Mouse (Mus musculus): ENCODE measurements around the gene Wipf3. TPM values are rescaled to one million over a fixed set of nuclear protein-coding genes. Genes with fewer than 3 reads are reported as not detected.

Gene Wipf3
- 0.60 and 2.5 TPM in 2 replicates for polyA plus RNA-seq (2012; rRNA removed; ENCODE audit: low replicate concordance)

DNA sequence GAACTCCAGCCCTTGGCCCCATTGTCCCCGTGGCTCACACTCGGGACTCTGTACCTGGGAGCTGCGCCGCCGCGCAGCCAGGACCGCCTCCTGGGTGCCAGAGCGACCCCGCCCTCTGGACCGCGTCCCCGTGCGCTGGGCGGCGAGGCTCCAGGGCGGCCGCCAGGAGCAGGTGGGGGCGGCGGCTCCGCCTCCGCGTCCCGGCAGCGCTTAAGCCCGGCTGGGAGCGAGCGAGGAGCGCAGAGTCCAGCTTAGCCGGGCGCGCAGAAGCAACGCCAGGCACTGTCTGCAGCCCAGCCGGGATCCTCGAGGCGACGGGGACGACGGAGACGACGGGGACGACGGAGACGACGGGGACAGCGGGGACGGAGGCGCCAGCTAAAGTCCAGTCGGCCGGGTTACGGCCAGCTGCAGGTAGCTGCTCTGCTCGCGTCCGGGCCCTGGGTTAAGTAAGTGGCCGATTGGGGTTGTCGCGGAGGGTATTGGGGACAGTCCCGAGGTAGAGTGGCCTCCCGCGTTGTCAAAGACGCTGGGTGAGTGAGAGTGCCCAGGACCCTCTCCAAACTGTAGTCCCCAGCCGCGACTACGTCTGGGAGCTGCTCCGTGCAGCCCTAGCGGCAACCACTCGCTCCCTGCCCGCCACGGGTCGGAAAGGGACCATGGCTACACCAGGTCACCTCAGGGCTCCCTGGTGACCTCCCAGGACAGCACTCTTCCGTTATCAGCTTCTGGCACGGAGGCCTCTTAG lies at the start of gene Wipf3:
Gene Wipf3, plus strand, starts transcription at position 157 of the 748 bp plus-strand sequence.

Other genes with a start within 250 kb of the Wipf3 start
- 0.40 and 2.8 TPM in 2 replicates for gene Prr15, start 103.8 kb upstream of the Wipf3 start, polyA plus RNA-seq (2012; rRNA removed; ENCODE audit: low replicate concordance)
- gene Scrn1, start 136.9 kb downstream of the Wipf3 start, polyA plus RNA-seq (2012; rRNA removed; ENCODE audit: low replicate concordance): 6.4 and 16.2 TPM in 2 replicates
- gene Plekha8, start 165.5 kb downstream of the Wipf3 start, polyA plus RNA-seq (2012; rRNA removed; ENCODE audit: low replicate concordance): 3.4 and 9.0 TPM in 2 replicates
- gene Fkbp14, start 167.7 kb downstream of the Wipf3 start, polyA plus RNA-seq (2012; rRNA removed; ENCODE audit: low replicate concordance): 10.7 and 20.9 TPM in 2 replicates

Measured in subcutaneous adipose tissue, adult 2 months (tissue).